Mouse (Mus musculus) heart, adult 2 months (tissue): ENCODE results near the gene Gk5.

Experiments used
- CTCF ChIP-seq: fragments of 200-600 bp; IDR thresholded peaks from 2 replicates; pipeline ENCODE4 v1.8.1; 2022; ENCODE audit warnings: antibody characterized with exemption, mild to moderate bottlenecking, moderate library complexity
- POLR2A ChIP-seq: fragments of 200-500 bp; IDR thresholded peaks from 2 replicates; pipeline ENCODE4 v1.6.1; 2011; ENCODE audit warnings: mild to moderate bottlenecking, low read depth, low read length, control low read depth; ENCODE audit not compliant: insufficient read depth

DNA sequence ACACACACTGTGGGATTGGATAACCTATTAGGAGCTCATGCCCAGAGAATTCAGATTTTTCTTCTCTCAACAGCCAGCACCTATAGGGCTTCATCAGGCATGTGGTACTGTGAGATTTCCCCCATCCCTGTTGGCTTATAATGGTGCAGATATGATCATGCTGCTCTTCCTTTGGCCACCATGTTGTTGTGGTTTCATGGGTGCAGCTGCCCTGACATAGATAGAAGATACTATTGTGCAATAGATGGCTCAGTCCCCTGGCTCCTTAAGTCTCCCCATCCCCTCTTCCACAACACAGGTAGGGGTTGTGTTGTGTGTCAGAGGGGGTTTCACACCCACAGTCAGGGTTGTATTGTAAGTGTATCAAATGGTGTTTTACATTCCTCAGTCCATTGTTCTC lies 25.7 kb downstream of the Gk5 start:
- TF ChIP-seq POLR2A, result no peak
- TF ChIP-seq CTCF, result no peak
